Mouse (Mus musculus) liver, embryonic 13.5 days (tissue): ENCODE data around the gene Shank2. TPM values are rescaled to one million over a fixed set of nuclear protein-coding genes. Genes with fewer than 3 reads are reported as not detected.

ENCODE experiments used
- ATAC-seq: fragments of 200-750 bp; cut with Nextera tagmentation; 2 replicates; pipeline ENCODE4 v1.8.0; 2017; ENCODE audit warnings: low read depth, mild to moderate bottlenecking, moderate number of reproducible peaks, moderate library complexity
- DNase-seq: peaks from one replicate; pipeline ENCODE4 v3.0.0; 2022
- H3K27ac ChIP-seq: fragments of 300-500 bp; sonication (generic); 2 replicates; pipeline ENCODE4 v1.5.1; 2015; ENCODE audit warnings: moderate library complexity, mild to moderate bottlenecking, inconsistent platforms
- H3K27me3 ChIP-seq: fragments of 300-500 bp; sonication (generic); 2 replicates; pipeline ENCODE4 v1.6.1; 2015; ENCODE audit warnings: mild to moderate bottlenecking, inconsistent platforms
- H3K36me3 ChIP-seq: fragments of 300-500 bp; sonication (generic); 2 replicates; pipeline ENCODE4 v1.6.1; 2015; ENCODE audit warnings: mild to moderate bottlenecking, inconsistent platforms
- H3K4me1 ChIP-seq: fragments of 300-500 bp; sonication (generic); replicated peaks from 2 replicates; pipeline ENCODE4 v1.6.1; 2015; ENCODE audit warnings: inconsistent platforms
- H3K4me2 ChIP-seq: fragments of 300-500 bp; sonication (generic); 2 replicates; pipeline ENCODE4 v1.6.1; 2015; ENCODE audit warnings: inconsistent platforms, mild to moderate bottlenecking, moderate library complexity
- H3K4me3 ChIP-seq: fragments of 300-500 bp; sonication (generic); replicated peaks from 2 replicates; pipeline ENCODE4 v1.5.1; 2015; ENCODE audit warnings: mild to moderate bottlenecking, inconsistent platforms
- H3K9ac ChIP-seq: fragments of 300-500 bp; sonication (generic); 2 replicates; pipeline ENCODE4 v1.6.1; 2015; ENCODE audit warnings: mild to moderate bottlenecking, inconsistent platforms
- H3K9me3 ChIP-seq: fragments of 300-500 bp; sonication (generic); replicated peaks from 2 replicates; pipeline ENCODE4 v1.6.1; 2016; ENCODE audit warnings: inconsistent platforms
- WGBS: fragments of 180-500 bp; shearing (Covaris S2); methylation state at CpG from one replicate; pipeline ENCODE4 v1.1.7; 2015; ENCODE audit not compliant: insufficient replicate concordance; 5-methylcytosine and 5-hydroxymethylcytosine counted together
- polyA plus RNA-seq: library from polyadenylated mRNA; unstranded; fragments of >200 nt; fragmentation: Nextera tagmentation; extraction: Ambion mirVana; gene quantifications from 2 replicates; pipeline ENCODE4 v1.2.1, GENCODE M21; 2015

The Shank2 gene
- polyA plus RNA-seq, 1 experiment from 2014 or later = 0.30 TPM

GRCm38 (mm10) chr7:144205161-144205560 is 203.4 kb downstream of the Shank2 start:
- DNase-seq (no peak), ATAC-seq (no peak)
- no peak overlapping the region for H3K9ac ChIP-seq
- H3K27ac ChIP-seq = no peak overlapping the region
- 72% methylated on average over 1 of the region's 1 CpGs for WGBS
- no peak overlapping the region for H3K4me3 ChIP-seq
- no peak overlapping the region for H3K4me2 ChIP-seq
- no peaks in the 10 kb centered on the region for H3K9me3 ChIP-seq
- H3K36me3 ChIP-seq = no peaks in the 10 kb centered on the region
- H3K4me1 ChIP-seq = peaks cover 3% of the 10 kb centered on the region; the same call in 1 of the 2 replicates
- H3K27me3 ChIP-seq = no peaks in the 10 kb centered on the region

DNA sequence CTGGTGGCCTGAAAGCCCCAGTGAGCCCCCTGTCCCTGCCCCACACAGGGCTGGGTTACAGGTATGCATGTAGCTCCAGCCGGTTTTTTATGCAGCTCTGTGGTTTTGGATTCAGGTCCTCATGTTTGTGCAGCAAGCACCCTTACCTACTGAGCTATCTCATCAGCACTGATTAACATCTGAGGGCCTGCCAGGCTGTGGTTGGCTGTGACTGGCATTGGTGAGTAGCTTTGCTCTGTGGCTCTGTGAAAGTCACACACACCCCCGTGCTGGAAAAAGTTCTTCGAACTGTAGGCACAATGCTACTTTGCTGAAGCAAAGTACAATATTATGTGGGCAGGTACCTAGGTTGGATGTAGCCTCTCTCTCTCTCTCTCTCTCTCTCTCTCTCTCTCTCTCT is 204.1 kb downstream of the Shank2 start:
- no peak overlapping the region for H3K4me3 ChIP-seq
- no peak overlapping the region for H3K9ac ChIP-seq
- no peak for ATAC-seq
- no peak overlapping the region for H3K4me2 ChIP-seq
- 68% methylated on average over 3 of the region's 3 CpGs for WGBS
- H3K9me3 ChIP-seq = no peaks in the 10 kb centered on the region
- no peak overlapping the region for H3K27ac ChIP-seq
- no peaks in the 10 kb centered on the region for H3K27me3 ChIP-seq
- peaks cover 3% of the 10 kb centered on the region; the same call in 1 of the 2 replicates for H3K4me1 ChIP-seq
- H3K36me3 ChIP-seq = no peaks in the 10 kb centered on the region
- DNase-seq = no peak

DNA sequence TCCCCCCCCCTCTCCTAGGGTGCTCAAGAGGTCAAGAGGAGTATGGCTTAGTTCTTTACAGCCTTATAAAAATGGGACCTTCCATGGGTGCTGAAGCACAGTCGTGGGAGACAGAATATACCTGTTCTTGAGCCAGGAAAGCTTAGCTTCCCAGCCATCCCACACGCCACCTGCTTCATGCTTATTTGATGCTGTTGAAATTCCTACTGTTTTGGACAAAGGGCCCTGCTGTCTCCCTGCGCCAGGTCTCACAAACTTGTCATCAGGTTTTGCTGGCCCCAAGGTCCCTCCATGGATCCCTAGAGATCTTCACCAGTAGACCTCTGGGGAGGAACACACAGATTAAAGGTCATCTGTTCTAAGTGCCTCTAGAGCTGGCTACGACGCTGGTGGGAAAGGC is 204.5 kb downstream of the Shank2 start:
- ATAC-seq = no peak
- Histone ChIP-seq H3K4me1 (peaks cover 3% of the 10 kb centered on the region; the same call in 1 of the 2 replicates), H3K4me3 (no peak overlapping the region), H3K36me3 (no peaks in the 10 kb centered on the region), H3K9ac (no peak overlapping the region), H3K4me2 (no peak overlapping the region), H3K9me3 (no peaks in the 10 kb centered on the region), H3K27ac (no peak overlapping the region), H3K27me3 (no peaks in the 10 kb centered on the region)
- 58% methylated on average over 5 of the region's 5 CpGs for WGBS
- DNase-seq = no peak

GRCm38 (mm10) chr7:144207100-144207499 is 205.4 kb downstream of the Shank2 start:
- H3K4me2 ChIP-seq = no peak overlapping the region
- H3K27me3 ChIP-seq = no peaks in the 10 kb centered on the region
- H3K9ac ChIP-seq = no peak overlapping the region
- H3K27ac ChIP-seq = no peak overlapping the region
- WGBS = 56% methylated on average over 6 of the region's 6 CpGs
- no peaks in the 10 kb centered on the region; the same call in 1 of the 2 replicates for H3K4me1 ChIP-seq
- no peaks in the 10 kb centered on the region for H3K36me3 ChIP-seq
- H3K9me3 ChIP-seq = no peaks in the 10 kb centered on the region
- DNase-seq (no peak), ATAC-seq (no peak)
- H3K4me3 ChIP-seq = no peak overlapping the region

- no peak for ATAC-seq
- Histone ChIP-seq H3K4me3 (no peak overlapping the region), H3K36me3 (no peaks in the 10 kb centered on the region), H3K9me3 (no peaks in the 10 kb centered on the region), H3K4me1 (no peaks in the 10 kb centered on the region), H3K27me3 (no peaks in the 10 kb centered on the region), H3K27ac (no peak overlapping the region), H3K4me2 (no peak overlapping the region), H3K9ac (no peak overlapping the region)
- WGBS = 30% methylated on average over 7 of the region's 7 CpGs
- DNase-seq = no peak
Observed at GRCm38 (mm10) chr7:144207849-144208248, 206.1 kb downstream of the Shank2 start.

GRCm38 (mm10) chr7:144208628-144209027 is 206.9 kb downstream of the Shank2 start:
- ATAC-seq (no peak), DNase-seq (no peak)
- no peak overlapping the region for H3K9ac ChIP-seq
- 43% methylated on average over 1 of the region's 1 CpGs for WGBS
- H3K4me2 ChIP-seq = no peak overlapping the region
- no peaks in the 10 kb centered on the region for H3K9me3 ChIP-seq
- H3K4me3 ChIP-seq = no peak overlapping the region
- no peaks in the 10 kb centered on the region for H3K4me1 ChIP-seq
- H3K27ac ChIP-seq = no peak overlapping the region
- H3K36me3 ChIP-seq = no peaks in the 10 kb centered on the region
- no peaks in the 10 kb centered on the region for H3K27me3 ChIP-seq

DNA sequence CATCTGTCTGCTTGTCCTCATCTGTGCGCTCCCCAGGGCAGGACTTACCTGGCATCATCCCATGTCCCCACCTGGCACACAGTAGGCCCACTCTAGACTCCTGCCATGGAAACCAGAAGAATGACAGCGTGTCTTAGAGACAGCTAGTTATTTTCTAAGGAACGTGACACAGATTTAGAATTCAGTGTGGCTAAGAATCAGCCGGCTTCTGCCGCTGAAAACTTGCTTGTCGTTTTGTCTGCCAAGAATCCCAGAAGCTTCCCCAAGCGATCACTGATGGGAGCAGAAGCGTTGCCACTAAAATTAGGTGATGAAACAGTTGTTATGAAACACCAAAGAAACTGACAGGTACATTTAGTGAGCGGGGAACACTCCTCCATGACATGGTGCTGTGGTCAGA is 208.8 kb downstream of the Shank2 start:
- Histone ChIP-seq H3K27ac (no peak overlapping the region), H3K4me2 (no peak overlapping the region), H3K4me3 (no peak overlapping the region), H3K27me3 (no peaks in the 10 kb centered on the region), H3K36me3 (no peaks in the 10 kb centered on the region), H3K9me3 (no peaks in the 10 kb centered on the region), H3K9ac (no peak overlapping the region), H3K4me1 (no peaks in the 10 kb centered on the region)
- ATAC-seq (no peak), DNase-seq (no peak)
- 70% methylated on average over 9 of the region's 9 CpGs for WGBS

- H3K36me3 ChIP-seq = no peaks in the 10 kb centered on the region
Observed at GRCm38 (mm10) chr7:144212694-144213093, 211.0 kb downstream of the Shank2 start.

DNA sequence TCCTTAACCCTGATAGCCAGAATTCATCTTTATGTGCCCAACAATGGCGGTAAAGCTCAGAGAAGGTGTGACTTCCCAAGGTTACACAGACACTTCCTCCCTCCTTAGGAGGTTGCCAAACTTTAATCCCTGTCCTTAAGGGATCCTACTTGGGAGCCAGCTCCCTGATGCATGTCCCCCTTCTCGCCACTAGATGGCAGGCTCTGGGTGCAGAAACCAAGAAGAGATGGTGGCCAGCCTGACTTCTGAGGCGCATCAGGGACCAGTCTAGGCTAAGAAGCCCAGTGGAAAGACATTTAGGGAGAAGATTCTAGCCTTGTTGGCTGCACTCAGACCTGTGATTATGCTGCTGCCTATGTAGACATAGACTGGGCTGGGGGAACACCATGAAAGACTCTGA is 215.5 kb downstream of the Shank2 start:
- Histone ChIP-seq H3K4me1 (no peaks in the 10 kb centered on the region), H3K9me3 (no peaks in the 10 kb centered on the region)
- no peak for ATAC-seq

More at GRCm38 (mm10) chr7:144212694-144213093, 211.0 kb downstream of the Shank2 start:
- no peaks in the 10 kb centered on the region for H3K4me1 ChIP-seq
- no peak overlapping the region for H3K27ac ChIP-seq
- ATAC-seq (no peak), DNase-seq (no peak)
- H3K27me3 ChIP-seq = no peaks in the 10 kb centered on the region
- H3K9me3 ChIP-seq = no peaks in the 10 kb centered on the region
- H3K9ac ChIP-seq = no peak overlapping the region
- no peak overlapping the region for H3K4me3 ChIP-seq
- no peak overlapping the region for H3K4me2 ChIP-seq

GRCm38 (mm10) chr7:144228683-144229082 is 227.0 kb downstream of the Shank2 start:
- Histone ChIP-seq H3K9ac (no peak overlapping the region), H3K4me1 (no peaks in the 10 kb centered on the region), H3K4me3 (no peak overlapping the region), H3K27ac (no peak overlapping the region), H3K4me2 (no peak overlapping the region), H3K27me3 (no peaks in the 10 kb centered on the region), H3K9me3 (no peaks in the 10 kb centered on the region), H3K36me3 (no peaks in the 10 kb centered on the region)
- 57% methylated on average over 5 of the region's 5 CpGs for WGBS
- ATAC-seq (no peak), DNase-seq (no peak)

More for the DNA sequence above, 215.5 kb downstream of the Shank2 start:
- no peaks in the 10 kb centered on the region for H3K27me3 ChIP-seq
- DNase-seq = no peak
- H3K9ac ChIP-seq = no peak overlapping the region
- no peak overlapping the region for H3K4me3 ChIP-seq
- no peak overlapping the region for H3K4me2 ChIP-seq
- 4% methylated on average over 3 of the region's 3 CpGs for WGBS
- H3K36me3 ChIP-seq = no peaks in the 10 kb centered on the region
- H3K27ac ChIP-seq = no peak overlapping the region

DNA sequence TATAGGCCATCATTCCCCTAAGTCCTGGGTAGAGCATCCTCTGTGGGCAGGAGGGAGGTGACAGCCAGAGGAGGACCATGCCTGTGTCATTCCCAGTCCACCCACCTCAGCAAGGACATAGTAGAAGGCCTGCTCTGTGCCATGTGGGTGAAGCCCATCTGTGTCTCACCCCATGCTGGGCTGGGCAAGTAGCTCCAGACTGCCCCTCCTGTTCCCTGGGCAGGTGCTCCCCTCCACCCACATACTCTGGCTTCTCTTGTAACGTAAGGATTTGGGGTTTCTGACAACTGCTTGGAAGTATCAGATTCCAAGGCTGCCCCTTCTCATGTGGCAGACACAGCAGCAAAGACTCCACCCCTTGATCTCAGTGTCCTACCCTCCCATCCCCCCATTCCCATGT is 227.7 kb downstream of the Shank2 start:
- ATAC-seq (no peak), DNase-seq (no peak)
- H3K9ac ChIP-seq = no peak overlapping the region
- no peak overlapping the region for H3K4me2 ChIP-seq
- no peaks in the 10 kb centered on the region for H3K36me3 ChIP-seq
- H3K4me3 ChIP-seq = no peak overlapping the region
- WGBS = 29% methylated on average over 1 of the region's 1 CpGs
- H3K27me3 ChIP-seq = no peaks in the 10 kb centered on the region
- no peaks in the 10 kb centered on the region for H3K9me3 ChIP-seq
- H3K4me1 ChIP-seq = no peaks in the 10 kb centered on the region
- H3K27ac ChIP-seq = no peak overlapping the region

- no peaks in the 10 kb centered on the region for H3K27me3 ChIP-seq
- 45% methylated on average over 5 of the region's 5 CpGs for WGBS
- H3K27ac ChIP-seq = no peak overlapping the region
- no peak overlapping the region for H3K4me2 ChIP-seq
- ATAC-seq (no peak), DNase-seq (no peak)
- H3K9me3 ChIP-seq = no peaks in the 10 kb centered on the region
- H3K4me3 ChIP-seq = no peak overlapping the region
- H3K4me1 ChIP-seq = no peaks in the 10 kb centered on the region
- no peak overlapping the region for H3K9ac ChIP-seq
- no peaks in the 10 kb centered on the region for H3K36me3 ChIP-seq
Observed at GRCm38 (mm10) chr7:144232132-144232706, 230.5 kb downstream of the Shank2 start.
